Mouse (Mus musculus): Measurements from ENCODE around the gene Gm38392. TPM values are rescaled to one million over a fixed set of nuclear protein-coding genes. Genes with fewer than 3 reads are reported as not detected.

Gene Gm38392
- polyA plus RNA-seq, 1 experiment from 2014 or later: 0.20 TPM

DNA sequence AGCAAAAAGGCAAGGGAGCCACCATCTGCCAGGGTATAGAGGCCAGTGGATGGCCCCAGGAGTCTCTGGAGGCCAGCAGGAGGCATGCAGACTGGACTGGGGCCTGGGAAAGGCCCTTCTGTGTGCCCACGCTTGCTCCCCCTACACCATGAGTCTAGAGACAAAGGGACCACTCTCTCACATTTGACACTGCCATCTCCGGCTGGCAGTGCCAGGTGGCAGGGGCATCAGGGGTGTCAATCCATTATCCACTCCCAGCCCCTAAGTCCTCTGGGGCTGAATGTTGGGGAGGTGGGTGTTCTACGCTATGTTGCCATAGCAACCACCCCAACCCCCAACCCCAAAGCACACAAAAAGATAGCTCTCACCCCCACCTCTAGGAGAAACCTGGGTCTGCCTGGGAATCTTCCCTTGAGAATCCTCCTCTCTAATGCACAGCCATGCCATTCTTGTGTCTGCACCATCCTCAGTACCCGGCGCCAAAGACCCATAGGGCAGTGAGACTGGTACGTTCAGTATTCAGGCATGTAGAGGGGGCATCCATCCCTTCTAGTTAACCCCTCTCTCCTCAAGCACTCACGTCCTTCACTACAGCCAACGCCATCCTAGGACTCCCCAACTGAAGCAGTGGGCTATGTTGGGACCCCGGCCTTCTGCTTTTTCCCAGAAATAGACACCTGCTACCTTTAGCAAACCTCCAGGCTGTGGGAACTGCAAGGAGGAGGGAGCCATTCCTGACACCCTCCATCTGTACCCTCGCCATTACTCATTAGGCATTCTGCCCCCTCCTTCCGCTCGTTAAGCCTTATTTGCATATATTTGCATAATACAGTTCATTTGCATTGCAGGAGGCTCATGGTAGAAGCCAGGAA is 65.3 kb downstream of the Gm38392 start:
- Histone ChIP-seq H3K9ac (no peak overlapping the region), H3K27me3 (replicated peaks) (peaks cover 97% of the 10 kb centered on the region), H3K27ac (no peak overlapping the region), H3K4me1 (no peaks in the 10 kb centered on the region), H3K4me2 (no peak overlapping the region), H3K36me3 (no peaks in the 10 kb centered on the region), H3K4me3 (no peak overlapping the region), H3K9me3 (replicated peaks) (no peaks in the 10 kb centered on the region)
- ATAC-seq: no peak
- WGBS (ENCODE audit: insufficient replicate concordance): 42% methylated on average over 12 of the region's 12 CpGs

DNA sequence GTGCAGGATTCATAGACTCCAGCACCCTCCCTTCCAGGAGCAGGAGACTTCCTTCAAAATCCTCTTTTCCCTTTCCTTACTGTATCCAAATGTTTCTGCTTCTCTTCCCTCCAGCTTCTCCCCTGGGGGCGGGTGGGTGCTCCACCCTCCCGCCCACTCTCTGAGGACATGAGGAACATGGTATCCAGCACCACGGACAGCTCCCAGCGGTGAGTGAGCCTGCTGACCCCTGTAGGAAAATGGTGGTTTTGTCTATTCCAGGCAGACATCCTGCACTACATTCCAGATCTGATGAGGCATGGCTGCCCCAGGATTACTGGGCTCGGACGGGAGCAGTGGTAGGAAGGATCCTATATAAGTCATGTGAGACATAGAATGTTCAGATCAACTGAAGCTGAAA is 66.2 kb downstream of the Gm38392 start:
- H3K4me1 ChIP-seq: 0 out of 2 replicates have a peak, but pooled peaks cover 3% of the 10 kb centered on the region
- H3K4me2 ChIP-seq: no peak overlapping the region
- H3K27ac ChIP-seq: no peak overlapping the region
- H3K9ac ChIP-seq: no peak overlapping the region
- H3K36me3 ChIP-seq: no peaks in the 10 kb centered on the region
- no peak for ATAC-seq
- H3K27me3 ChIP-seq (replicated peaks): peaks cover 100% of the 10 kb centered on the region
- 1% methylated on average over 6 of the region's 6 CpGs for WGBS (ENCODE audit: insufficient replicate concordance)
- H3K4me3 ChIP-seq: no peak overlapping the region
- no peaks in the 10 kb centered on the region for H3K9me3 ChIP-seq (replicated peaks)

DNA sequence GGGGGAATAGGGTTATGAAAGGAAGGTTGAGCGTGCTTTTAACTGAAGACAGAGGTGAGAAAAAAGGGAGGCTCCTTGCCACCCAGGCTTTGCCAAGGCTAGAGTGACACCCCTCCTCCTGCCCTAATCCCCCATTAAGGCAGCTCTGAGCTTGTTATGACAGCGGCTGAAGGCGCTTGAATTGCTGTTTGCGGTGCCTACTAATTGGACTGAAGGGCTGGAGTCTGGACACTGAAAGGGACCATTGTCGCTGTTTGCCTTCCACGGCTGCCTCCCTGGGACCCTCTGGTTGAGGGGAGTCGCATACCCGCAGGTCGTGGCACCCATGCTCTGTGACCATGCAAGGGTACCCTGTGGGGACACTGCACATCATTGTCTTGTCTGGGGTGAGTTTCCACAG is 67.1 kb downstream of the Gm38392 start:
- Histone ChIP-seq H3K36me3 (no peaks in the 10 kb centered on the region), H3K9me3 (replicated peaks) (no peaks in the 10 kb centered on the region), H3K27me3 (replicated peaks) (peaks cover 100% of the 10 kb centered on the region), H3K4me3 (no peak overlapping the region), H3K4me1 (peaks cover 11% of the 10 kb centered on the region), H3K4me2 (no peak overlapping the region), H3K9ac (no peak overlapping the region), H3K27ac (no peak overlapping the region)
- 19% methylated on average over 9 of the region's 9 CpGs for WGBS (ENCODE audit: insufficient replicate concordance)
- ATAC-seq: no peak

DNA sequence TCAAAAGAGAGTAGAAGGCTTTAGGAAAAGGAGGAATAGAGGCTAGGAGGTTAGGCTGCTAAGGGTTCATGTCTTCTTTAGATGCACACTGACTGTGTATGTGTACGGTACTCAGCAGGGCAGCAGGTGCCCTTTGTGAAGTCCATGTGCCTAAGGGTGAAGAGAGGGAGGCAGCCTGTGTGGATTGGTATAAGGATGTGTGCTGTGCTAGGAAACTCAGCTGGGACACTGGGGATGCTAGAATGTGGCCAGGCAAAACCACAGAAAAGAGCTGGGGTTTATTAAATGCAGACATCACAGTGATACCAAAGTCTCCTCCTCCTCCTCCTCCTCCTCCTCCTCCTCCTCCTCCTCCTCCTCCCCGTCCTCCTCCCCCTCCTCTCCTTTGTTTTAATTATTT is 69.3 kb downstream of the Gm38392 start:
- 56% methylated on average over 1 of the region's 2 CpGs for WGBS (ENCODE audit: insufficient replicate concordance)
- H3K27me3 ChIP-seq (replicated peaks): peaks cover 99% of the 10 kb centered on the region
- no peak overlapping the region for H3K4me3 ChIP-seq
- H3K9me3 ChIP-seq (replicated peaks): no peaks in the 10 kb centered on the region
- no peak for ATAC-seq
- H3K27ac ChIP-seq: no peak overlapping the region
- H3K36me3 ChIP-seq: no peaks in the 10 kb centered on the region
- peaks cover 23% of the 10 kb centered on the region for H3K4me1 ChIP-seq
- no peak overlapping the region for H3K4me2 ChIP-seq
- H3K9ac ChIP-seq: no peak overlapping the region

DNA sequence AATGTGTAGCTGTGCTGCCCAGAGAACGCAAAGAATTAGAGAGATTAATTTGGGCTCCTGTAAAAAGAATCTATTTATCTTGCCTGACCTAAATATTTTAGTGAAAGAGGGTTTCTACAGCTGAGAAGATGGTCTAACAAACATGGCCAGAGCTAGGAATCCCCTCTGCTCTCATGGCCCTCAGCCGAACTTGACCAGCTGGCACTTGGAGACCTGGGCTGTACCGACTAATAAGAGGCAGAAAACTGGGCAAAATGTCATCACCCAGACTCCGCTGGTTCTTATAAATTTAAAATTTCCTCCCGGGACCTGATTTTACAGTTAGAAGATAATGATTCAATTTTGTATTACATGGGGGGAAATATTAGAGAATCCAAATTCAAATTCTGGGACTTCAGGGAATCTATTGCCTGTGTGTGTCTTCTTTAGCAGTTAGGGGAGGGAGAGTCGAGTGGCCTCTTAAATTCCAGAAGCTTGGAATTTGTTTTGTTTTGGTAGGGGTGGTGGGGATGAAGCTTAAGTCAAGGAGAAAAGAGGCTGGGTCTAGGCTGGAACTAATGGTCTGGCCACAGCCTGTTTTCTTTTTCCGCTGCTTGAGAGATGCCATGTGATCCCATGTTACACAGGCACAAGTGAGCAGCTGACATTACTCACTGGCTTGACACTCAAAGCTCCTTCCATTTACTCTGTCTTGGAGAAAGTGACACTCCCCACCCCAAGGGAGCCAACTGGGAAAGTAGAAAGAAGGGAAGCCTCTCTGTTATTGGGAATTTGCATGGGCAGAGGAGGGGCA is 70.3 kb downstream of the Gm38392 start:
- peaks cover 31% of the 10 kb centered on the region for H3K4me1 ChIP-seq
- 19% methylated on average over 7 of the region's 7 CpGs for WGBS (ENCODE audit: insufficient replicate concordance)
- ATAC-seq: no peak
- no peak overlapping the region for H3K4me2 ChIP-seq
- no peaks in the 10 kb centered on the region for H3K9me3 ChIP-seq (replicated peaks)
- no peak overlapping the region for H3K4me3 ChIP-seq
- peaks cover 99% of the 10 kb centered on the region for H3K27me3 ChIP-seq (replicated peaks)
- no peak overlapping the region for H3K9ac ChIP-seq
- no peak overlapping the region for H3K27ac ChIP-seq
- no peaks in the 10 kb centered on the region for H3K36me3 ChIP-seq

DNA sequence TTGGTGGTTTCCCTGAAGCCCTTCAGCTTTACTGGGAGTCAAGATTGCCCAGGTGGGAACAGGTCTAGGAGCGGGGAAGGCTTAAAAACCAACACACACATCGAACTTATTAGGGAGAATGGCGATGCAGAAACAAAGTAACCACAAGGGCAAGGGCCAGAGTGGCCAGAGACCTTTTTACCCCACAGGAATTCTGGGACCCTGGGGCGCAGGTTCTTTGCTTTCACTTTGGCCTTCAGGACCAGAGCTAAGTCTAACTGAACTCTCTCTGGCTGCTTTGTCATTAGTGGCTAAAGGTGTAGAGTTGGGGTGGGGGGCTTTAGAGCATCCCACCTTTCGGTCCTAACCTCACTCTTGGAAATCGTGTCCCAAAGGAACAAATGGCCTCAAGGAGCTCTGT is 70.9 kb downstream of the Gm38392 start:
- Histone ChIP-seq H3K36me3 (no peaks in the 10 kb centered on the region), H3K9me3 (replicated peaks) (no peaks in the 10 kb centered on the region), H3K4me3 (peak overlapping the region; percentile 21; the same call in 1 of the 2 replicates), H3K4me2 (peak overlapping the region; percentile 50), H3K4me1 (peaks cover 31% of the 10 kb centered on the region), H3K27ac (no peak overlapping the region), H3K9ac (no peak overlapping the region), H3K27me3 (replicated peaks) (peaks cover 99% of the 10 kb centered on the region)
- ATAC-seq: no peak
- 5% methylated on average over 6 of the region's 6 CpGs for WGBS (ENCODE audit: insufficient replicate concordance)

DNA sequence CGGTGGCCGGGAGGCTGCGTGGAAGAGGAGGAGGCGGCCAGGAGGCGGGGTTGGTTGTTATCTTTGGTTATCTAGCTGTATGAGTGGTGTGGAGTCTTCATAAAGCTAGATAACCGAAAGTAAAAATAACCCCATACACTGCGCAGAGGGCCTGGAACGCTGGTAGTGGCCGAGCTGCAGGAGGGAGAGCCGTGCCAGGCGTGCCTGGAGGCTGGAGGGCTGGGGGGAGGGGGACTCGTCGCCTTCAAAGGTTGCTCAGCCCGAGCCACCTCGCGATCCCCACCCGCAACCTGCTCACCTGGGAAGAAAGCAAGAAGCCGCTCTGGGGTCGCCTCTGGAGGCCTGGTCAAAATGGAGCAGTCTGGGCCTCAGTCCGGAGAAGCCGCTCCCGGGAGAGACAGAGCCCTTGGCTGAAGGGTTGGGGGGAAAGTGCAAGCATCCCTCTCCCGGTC is 71.4 kb downstream of the Gm38392 start:
- Histone ChIP-seq H3K9me3 (replicated peaks) (no peaks in the 10 kb centered on the region), H3K9ac (no peak overlapping the region), H3K27me3 (replicated peaks) (peaks cover 99% of the 10 kb centered on the region), H3K27ac (no peak overlapping the region), H3K4me1 (peaks cover 31% of the 10 kb centered on the region), H3K4me2 (peak overlapping the region; percentile 50), H3K4me3 (peak overlapping the region; percentile 21), H3K36me3 (no peaks in the 10 kb centered on the region)
- no peak for ATAC-seq
- WGBS (ENCODE audit: insufficient replicate concordance): 3% methylated on average over 23 of the region's 23 CpGs

DNA sequence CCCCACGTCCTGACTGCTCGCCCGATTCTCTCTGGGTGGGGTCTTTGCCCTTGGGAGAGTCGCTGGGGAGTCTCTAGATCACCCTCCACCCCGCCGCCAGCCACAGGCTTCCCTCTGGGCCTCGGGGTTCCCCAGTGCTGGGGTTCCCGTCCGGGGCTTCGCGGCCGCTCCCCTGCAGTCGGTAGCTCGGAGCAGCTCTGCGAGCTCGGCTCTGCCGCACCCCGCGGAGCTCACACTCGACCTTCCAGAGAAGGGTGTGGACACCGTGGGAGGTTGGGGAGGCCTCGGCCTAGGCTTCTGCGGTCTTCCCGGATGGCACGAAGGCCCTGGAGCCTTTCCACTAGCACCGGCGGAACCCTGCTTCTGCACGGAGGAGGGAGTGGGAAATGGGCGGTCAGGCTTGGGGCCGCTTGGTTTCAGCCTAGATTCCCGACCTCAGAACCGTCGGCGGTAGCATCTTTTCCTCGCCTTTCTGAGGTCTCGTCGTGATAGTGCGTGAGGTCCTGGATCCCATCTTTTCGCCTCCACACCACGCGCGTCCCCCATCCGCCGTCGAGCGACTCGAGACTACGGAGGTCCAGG is 71.9 kb downstream of the Gm38392 start:
- peaks cover 99% of the 10 kb centered on the region for H3K27me3 ChIP-seq (replicated peaks)
- ATAC-seq: no peak
- 2% methylated on average over 48 of the region's 48 CpGs for WGBS (ENCODE audit: insufficient replicate concordance)

DNA sequence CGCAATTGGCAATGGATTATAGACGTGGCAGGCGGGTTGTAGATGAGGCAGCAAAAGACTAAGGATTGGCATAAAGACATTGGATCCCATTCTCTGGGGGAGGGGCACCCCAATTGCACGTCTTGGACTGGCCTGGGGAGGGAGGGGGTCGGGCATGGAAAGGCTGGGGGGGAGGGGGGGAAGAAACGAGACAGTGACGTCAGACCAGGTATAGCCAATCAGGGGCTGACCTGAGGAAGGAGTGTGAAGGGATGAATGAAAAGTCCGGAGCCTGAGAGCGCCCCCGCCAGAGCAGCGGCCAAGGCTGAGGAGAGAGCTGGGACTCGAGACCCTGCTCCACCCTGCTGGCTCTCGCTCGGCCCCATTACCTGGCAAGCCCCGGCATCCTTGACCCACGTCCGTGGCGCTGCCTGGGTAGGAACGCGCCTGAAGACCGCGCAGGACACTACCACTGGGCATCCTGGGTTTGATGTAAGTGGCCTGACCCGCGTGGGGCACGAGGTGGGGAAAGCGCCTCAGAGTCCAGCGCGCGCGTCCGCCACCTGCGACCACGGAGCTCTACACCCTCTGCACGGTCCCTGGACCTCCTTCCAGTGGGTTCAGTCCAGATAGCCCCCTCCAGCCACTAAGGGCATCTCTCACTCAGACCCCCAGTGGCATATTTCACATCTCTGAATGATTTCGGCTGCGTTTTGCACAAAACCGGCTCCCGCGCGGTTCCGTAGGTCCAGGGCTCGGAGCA is 72.6 kb downstream of the Gm38392 start:
- Histone ChIP-seq H3K36me3 (no peaks in the 10 kb centered on the region), H3K27me3 (replicated peaks) (peaks cover 99% of the 10 kb centered on the region), H3K4me2 (peak overlapping the region; percentile 50), H3K9ac (no peak overlapping the region), H3K27ac (no peak overlapping the region), H3K4me3 (no peak overlapping the region; the same call in 1 of the 2 replicates), H3K4me1 (peaks cover 31% of the 10 kb centered on the region), H3K9me3 (replicated peaks) (no peaks in the 10 kb centered on the region)
- WGBS (ENCODE audit: insufficient replicate concordance): 4% methylated on average over 42 of the region's 42 CpGs
- ATAC-seq: no peak

More for the DNA sequence above, 71.9 kb downstream of the Gm38392 start:
- no peaks in the 10 kb centered on the region for H3K9me3 ChIP-seq (replicated peaks)
- peak overlapping the region; percentile 50 for H3K4me2 ChIP-seq
- peak overlapping the region; percentile 21 for H3K4me3 ChIP-seq
- H3K4me1 ChIP-seq: peaks cover 31% of the 10 kb centered on the region
- H3K36me3 ChIP-seq: no peaks in the 10 kb centered on the region
- no peak overlapping the region for H3K27ac ChIP-seq
- H3K9ac ChIP-seq: no peak overlapping the region

DNA sequence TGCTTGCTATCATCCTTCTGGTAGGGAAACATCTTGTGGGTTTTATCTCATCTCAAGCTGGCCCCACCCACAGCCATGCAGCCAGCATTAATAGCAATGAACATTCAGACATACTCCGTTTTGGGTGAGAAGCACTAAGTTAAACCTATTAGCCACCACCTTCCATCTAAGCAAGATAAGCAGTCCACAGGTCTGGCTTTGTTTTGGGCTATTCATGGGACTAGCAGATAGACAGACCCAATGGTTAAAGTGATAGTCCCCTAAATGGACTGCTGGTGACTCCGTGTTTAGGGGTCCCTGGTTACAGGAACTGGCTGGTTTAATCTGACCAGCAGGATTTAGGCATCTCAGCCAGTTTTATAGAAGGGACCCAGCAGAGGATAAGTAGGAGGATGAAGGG is 74.0 kb downstream of the Gm38392 start:
- 2% methylated on average over 2 of the region's 2 CpGs for WGBS (ENCODE audit: insufficient replicate concordance)
- Histone ChIP-seq H3K9me3 (replicated peaks) (no peaks in the 10 kb centered on the region), H3K4me2 (no peak overlapping the region), H3K27ac (no peak overlapping the region), H3K4me3 (no peak overlapping the region), H3K27me3 (replicated peaks) (peaks cover 99% of the 10 kb centered on the region), H3K9ac (no peak overlapping the region), H3K36me3 (no peaks in the 10 kb centered on the region), H3K4me1 (peaks cover 31% of the 10 kb centered on the region)
- 0 out of 2 replicates have a peak, but pooled peaks have one; percentile 42 for ATAC-seq

DNA sequence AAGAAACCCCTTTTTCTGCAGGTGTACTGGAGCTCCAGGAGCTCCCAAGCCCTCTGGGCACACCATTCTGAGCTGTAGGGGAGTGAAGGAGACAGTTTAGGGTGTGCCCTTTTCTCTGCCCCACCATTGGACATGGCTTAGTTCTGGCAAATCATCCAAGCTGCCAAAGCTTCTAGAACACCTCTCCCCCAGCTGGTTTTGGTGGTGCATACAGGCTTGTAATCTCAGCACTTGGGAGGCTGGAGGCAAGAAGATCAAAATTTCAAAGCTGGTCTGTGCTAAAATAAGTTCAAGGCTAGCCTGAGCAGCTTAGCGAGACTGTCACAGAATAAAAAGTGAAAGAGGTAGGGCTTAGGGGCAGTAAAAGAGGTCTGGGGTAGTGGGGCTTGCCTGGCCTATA is 74.7 kb downstream of the Gm38392 start:
- Histone ChIP-seq H3K4me1 (peaks cover 31% of the 10 kb centered on the region), H3K27me3 (replicated peaks) (peaks cover 99% of the 10 kb centered on the region), H3K36me3 (no peaks in the 10 kb centered on the region), H3K9ac (no peak overlapping the region), H3K4me2 (no peak overlapping the region), H3K27ac (no peak overlapping the region), H3K9me3 (replicated peaks) (no peaks in the 10 kb centered on the region), H3K4me3 (no peak overlapping the region)
- no peak for ATAC-seq
- 12% methylated on average over 1 of the region's 1 CpGs for WGBS (ENCODE audit: insufficient replicate concordance)
